Mouse (Mus musculus) heart, adult 9 months (tissue): ENCODE measurements around the gene Rbfox3.

Experiments
- DNase-seq, 2 experiments: peaks; one replicate each; pipeline ENCODE4 v3.0.0; 2022; ENCODE audit warnings: low spot score in 2 of 2

Rbfox3 gene

DNA sequence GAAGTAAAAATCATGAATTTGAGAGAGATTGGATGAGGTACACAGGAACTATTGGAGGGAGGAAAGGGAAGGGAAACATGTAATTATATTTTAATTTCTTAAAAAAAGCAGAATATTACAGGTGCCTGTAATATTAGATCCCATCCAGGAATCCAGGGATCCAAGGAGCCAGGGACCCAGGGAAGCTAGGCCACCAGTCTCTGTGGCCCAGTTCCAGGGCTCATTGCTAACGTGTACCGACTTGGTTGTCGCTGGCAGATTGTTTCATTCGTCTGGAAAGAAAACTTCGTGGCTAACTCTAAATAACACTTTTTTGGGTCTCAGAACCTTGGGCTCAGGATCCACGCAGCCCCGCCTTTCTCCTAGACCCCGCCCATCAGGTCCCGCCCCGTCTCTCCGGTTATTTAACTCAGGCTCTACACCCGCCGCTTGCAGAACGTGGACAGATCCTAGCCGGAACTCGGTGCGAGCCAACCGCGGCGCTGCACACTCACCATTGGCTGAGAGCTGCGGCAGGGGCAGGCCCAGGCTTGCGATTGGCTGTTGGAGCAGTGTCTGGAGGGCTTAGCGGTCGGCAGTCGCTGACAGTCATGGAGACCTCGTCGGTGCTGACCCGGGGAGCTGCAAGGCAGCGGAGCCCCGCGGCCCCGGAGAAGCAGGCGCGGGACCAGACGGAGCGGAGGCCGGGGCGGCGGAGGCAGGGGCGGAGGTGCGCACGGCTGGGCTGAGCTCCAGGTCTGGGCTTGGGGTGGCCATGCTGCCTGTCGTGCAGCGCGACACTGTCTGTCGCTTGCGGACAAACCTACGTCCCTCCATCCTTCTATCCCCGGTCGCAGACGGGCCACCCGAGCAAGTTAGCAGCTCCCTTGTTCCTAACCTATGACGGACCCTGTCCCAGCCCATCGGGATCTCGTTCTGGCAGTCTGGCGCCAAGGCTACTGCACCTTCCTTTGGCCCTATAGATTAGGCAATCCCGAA lies 434.7 kb downstream of the Rbfox3 start, which contains the start of gene Engase:
TSS of gene Engase (plus strand) at position 434 of the 978 bp plus-strand sequence.
- DNase-seq, result peak; percentile 98

DNA sequence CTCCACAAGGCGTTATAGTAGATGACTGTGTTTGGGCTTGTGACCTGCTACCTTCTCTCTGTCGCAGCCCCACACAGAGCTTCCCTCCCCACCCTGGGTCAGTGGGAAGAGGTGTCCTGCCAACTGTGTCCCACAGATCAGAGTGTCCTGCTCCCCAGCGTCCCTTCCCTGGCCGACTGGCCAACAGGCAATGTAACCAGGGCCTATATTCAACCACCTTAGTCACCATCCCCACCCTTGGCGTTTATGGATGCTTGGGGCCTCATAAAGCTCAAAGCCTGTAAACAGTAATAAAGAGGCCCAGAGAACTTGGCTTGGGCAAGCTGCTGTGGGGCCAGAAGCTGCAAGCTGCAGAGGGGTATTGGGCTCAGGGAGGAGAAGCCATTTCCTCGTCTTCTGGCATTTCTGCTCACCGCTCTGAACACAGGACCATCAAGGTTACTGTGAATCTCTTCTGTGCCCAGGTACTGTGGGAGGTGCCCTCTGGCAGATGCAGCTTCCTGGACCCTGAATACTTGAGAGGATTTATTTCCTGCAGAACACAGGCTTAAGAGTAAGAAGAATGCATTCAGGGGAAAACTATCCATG lies 435.8 kb downstream of the Rbfox3 start:
- DNase-seq, result no peak

DNA sequence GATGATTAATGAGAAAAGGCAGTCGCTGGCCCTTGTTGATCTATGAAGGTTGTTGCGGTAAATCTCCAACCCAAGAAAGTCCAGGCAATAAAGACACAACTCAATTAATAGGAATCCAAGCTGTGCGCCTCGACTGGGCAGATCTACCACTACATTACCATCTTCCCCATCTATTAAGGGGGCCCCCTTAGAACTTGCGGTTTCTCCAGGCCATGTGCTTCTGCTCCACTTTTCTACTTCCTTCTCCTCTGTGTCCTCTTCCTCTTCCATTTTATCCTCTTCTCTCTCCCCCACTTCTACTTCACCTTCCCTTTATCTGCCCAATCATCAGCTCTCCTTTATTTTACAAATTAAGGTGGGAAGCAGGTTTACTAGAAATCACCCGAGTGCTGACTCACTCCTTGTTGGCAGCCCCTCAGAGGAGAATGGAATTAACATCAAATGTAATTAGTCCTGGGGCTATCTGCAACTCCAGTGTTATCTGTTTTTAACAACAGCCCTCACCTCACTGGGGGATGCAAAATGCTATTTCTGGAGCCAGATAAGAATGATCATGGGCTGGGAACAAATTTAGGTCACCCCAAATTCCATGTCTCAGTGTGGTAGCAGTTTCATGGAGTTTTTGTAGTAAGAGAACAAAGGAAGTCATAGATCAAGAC lies 437.4 kb downstream of the Rbfox3 start:
- DNase-seq, result no peak

DNA sequence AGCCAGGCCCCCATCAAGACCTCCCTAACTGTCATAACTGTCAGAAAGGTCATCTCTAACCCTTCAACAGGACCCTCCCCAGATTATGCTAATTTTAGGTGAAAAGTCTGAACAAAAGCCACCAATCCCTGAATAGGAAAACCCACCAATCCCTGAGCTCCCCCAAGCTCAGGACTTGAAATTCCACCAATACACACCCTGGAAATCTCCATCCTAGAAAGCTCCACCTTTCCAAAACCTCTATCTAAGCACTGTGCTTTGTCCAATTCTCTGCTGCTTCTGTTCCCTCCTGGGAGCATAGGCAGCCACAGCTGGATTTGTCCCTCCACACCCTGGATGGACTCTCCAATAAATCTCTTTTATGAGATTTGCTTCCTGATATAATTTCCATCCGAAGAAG lies 438.2 kb downstream of the Rbfox3 start:
- DNase-seq, result no peak

DNA sequence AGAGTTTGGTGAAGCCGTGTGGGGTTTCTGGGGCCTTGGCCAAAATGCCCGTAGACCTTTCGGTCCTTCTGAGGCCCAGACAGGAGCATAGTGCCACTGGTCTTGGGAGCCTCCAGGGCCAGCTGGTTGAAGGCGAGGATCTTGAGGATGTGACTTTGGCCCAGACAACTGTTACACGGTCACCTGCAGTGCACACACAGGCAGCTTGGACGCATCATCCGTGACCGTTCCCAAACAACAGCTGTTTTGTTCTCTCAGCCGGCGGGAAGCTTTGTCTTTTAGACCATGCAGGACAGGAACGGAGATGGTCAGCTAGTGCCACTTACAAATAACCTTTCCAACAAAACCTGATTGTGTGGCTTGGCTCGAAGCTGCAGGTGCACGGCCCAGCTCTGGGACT lies 439.7 kb downstream of the Rbfox3 start:
- no peak for DNase-seq

DNA sequence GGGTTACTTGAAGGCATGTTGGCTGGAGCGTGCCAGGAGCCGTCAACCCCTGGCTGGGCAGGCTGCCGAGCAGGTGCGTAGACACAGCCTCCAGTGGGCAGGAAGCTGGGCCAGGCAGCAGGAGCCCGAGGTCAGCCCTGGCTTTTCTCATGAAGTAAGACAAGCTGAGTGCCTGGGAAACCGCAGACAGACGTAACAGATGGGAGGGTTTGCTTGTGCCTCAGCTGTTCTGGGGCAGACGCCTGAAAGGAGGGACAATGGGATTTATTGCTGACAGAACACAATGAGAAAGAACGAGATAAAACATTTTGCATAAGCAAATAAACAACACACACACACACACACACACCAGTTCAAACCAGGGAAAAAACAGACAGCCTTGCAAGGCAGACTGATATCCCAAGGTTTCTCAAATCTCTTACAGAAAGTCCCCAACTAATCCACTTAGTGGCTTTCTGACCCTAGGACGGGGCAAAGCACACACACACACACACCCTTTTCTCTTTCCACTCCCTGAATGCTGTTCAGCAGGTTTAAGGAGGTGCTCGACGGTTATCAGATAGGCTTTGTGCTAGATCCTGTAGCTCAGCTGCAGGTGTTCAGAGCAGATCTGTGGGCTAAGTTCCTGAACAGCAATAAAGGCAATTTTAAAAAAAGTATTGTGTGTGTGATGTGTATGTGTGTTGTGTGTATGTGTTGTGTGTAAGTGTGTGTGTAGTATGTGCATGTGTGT lies 441.0 kb downstream of the Rbfox3 start:
- DNase-seq, result no peak

DNA sequence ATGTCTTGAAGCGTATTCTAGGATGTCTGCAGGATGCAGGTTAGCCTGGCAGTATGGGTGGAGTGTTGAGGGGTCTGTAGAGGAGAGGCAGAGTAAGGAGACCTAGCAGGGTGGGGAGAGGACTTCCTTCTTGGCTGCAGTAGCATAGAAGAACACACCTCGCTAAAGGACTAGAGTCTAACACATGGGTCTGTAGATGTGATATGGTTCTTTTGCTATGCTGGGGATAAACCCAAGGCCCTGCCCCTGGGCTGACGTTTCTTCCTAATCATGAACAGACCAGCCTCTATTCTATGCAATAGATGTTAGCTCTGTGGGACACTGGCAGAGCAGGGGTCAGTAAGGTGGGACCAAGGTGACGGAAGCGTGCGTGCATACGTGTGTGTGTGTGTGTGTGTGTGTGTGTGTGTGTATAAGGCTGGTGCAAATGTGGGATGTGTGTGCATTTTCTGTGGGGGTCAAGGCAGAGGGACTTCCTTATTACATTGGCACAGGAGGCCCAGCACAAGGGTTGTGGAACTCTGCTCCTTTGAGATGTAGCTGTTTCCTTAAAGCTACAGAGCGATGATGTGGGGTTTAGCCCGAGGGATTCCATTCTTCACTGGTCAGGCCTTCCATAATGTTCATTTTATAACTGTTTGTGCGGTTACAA lies 441.8 kb downstream of the Rbfox3 start:
- DNase-seq, result no peak

DNA sequence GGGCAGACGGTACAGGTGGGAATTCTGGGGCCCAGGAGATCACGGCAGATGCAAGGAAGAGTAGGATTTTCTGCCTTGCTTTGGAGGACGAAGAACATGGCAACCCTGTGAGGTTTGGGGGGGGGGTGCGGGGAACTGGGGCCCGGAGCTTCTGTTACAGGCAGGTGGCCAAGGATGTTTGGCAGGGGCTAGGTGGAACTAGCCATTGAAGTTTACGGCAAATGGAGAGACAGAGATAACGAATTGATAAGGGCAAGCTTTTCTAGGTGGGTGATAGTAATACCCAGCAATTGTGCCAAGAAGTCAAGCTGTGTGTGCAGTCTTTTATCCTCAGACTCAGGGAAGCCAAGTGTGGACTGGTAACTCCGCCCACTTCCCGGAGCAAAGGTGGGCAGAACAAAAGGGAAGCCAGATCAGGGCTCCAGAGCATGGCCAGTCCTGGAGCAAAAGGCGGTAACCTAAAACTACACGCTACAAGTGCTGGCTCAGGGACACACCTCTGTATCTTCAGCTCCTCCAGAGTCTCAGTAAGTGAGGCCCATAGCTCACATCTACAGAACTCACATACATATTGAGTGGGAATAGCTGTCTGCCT lies 443.9 kb downstream of the Rbfox3 start:
- no peak for DNase-seq

DNA sequence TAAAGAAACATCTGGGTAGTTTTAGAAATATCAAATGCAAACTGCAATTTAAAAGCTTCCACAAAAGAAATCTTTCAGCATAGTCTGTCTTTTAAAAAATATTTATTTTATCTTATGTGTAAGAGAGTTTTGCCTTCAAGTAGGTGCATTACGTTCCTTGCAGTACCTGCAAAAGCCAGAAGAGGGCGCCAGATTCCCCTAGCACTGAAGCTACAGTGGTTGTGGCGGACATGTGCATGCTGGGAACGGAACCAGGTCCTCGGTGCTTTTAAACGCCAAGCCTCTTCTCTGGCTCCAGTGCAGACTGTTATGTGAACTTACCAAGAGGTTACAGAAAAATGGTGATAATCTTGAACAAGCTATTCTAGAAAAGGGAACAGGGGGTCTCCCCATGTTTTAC lies 451.1 kb downstream of the Rbfox3 start:
- DNase-seq, result no peak

DNA sequence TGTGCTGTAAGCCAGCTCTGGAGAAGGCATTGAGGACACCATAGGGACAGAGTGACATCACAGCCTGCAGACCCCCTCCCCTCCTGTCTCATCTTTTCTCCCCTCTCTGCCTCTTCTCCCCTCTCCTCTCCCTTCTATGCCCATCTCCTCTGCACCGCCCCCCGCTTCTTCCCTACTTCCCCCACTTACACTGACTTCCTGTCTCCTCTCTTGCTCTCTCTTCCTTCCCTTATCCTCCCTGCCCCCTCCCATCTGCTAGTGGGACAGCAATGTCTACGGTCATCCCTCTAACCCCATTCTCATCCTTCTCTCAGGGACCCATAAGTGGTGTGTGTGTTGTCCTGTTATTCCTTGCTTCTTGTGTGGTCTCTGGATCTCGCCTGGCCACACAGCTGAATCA lies 451.9 kb downstream of the Rbfox3 start:
- no peak for DNase-seq

DNA sequence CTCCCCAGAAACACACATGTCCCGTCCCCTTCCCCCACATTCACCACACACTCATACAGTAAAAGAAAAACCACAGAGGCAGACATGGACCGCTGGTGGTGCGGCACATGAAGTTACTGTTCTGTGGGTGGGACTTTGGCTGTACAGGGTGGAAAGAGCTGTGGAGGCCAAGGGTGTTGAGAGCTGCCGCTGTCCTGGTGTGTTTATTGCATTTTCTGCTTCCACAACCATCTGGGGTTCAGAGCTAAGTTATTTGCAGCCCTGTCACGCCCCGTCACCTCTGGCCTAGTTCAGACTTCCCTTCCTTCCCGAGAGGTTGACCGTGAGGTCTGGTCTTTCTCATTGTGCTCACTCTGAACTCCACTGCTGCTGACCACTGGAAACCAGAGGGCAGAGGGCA lies 452.3 kb downstream of the Rbfox3 start:
- DNase-seq, result peak; percentile 74 to 86

DNA sequence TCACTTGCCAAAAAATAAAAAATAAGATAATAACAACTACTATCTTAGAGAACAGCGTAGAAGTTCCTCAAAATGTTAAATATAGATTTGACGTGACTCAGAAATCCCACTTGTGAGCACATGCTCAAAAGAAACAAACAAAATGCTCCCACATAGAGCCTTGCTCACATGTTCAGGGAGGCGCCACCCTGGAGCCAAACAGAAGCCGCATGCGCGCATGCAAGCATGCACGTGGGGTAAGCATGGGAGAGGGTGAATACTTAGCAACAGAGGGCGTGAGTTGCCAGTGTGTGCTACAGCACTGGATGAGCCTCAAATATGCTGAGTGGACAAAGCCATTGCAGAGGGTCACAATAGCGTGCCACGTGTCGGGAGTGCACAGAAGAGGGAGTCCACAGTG lies 454.5 kb downstream of the Rbfox3 start:
- DNase-seq, result peak; percentile 52 to 84

DNA sequence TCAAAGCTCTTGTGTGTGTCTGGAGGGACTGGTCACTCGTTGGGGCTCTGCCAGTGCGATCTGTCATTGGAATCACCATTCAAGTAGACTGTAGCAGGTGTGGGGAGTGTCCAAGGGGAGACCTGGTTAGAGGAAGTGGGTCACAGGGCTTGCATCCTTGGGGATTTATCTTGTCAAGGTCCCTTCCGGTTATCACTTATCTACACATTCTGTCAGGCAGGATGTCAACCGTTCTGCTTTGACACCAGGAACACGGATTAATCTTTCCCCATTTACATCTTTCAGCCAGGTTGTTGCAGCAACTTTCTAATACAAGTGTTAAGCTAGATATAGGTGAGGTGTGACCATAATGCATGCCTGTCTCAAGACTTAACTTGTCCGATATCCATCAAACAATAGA lies 455.6 kb downstream of the Rbfox3 start:
- DNase-seq, result no peak

DNA sequence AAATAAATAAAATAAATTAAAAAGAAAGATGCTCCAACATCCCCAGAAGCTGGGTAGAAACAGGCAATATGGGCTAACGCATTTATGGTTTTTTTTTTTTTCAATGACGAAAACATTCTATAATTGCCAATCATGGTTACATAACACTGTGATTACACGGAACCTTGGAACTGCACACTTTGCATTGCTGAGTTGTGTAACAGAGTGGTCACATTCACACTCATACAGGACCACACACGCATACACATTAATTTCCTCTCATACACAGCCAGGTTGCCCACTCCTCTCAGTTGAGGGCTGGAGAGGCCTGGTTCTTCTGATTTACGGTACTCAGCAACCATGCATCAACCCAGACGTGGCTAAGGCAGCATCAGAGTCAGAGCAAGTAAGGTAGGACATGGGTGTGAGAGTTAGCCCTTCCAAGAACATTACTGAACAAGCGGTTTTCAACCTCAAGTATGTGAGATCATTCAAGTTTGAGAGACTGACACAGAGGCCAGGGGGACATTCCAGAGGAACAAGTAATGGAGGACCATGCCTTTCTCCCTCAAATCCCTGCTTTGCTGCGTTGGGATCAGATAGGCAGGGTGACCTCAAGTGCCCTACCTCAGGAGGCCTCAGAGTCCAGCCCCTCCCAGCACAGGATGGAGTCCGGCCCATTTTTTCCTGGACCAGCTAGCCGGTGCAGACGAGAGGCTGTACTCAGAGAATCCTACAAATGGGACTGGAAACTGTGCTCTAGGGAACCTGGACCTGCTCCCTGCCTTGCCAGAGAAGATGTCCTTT lies 457.3 kb downstream of the Rbfox3 start:
- peak; percentile 56 to 71 for DNase-seq

DNA sequence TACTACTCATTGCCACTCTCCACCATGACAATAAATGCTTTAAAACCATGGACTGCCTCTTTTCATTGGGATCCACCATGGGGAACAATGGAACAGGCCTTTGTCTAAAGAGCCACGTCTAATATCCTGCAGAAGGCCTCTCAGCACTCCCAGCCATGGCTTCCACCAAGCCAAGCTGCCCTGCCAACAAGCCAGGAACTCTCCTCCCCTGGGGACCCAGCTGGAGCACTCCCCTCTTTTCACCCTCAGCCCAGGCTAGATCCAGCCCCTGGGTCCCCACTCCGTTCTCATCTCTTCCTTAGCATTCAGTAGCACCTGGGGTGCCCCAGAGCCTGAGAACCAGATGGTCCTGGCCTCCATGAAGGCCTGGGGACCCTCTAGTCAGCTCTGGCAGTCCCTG lies 458.4 kb downstream of the Rbfox3 start:
- no peak for DNase-seq

DNA sequence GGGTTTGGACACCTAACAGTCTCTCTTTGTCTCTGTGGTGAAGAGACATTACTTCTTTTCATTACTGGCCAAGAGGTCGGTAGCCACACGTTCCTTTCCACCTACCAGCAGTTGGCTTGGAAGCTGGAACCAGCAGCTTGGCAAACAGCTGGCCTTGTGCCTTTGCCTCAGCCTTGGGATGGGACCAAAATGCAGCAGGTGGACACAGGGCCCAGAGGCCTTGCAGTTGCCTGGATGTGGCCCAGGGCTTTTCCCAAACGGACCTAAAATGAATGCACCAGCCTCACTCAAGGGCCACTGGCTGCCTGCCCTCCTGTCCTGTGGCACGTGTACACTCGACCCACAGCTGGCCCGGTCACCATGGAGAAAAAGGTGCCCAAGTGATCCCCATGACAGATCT lies 460.2 kb downstream of the Rbfox3 start:
- DNase-seq, result no peak

DNA sequence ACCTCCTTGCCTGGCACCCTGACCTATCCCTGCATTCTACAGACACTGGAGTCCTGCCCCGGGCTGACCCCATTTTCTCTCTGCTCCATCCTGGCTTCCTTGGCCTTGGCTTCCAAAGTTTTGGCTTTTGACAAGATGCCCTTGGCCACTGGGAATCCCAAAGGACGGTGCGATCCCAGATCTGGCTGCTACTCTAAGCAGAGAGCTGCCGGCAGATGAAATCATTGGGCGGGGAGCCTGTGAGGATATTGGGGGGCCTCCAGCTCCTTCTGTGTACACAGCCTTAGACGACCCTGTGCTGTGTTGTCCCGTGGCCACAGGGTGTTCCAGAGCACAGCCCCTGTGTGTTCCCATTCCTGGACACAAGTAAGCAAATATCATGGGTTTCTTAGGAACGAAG lies 463.0 kb downstream of the Rbfox3 start:
- DNase-seq, result peak; percentile 82 to 84

DNA sequence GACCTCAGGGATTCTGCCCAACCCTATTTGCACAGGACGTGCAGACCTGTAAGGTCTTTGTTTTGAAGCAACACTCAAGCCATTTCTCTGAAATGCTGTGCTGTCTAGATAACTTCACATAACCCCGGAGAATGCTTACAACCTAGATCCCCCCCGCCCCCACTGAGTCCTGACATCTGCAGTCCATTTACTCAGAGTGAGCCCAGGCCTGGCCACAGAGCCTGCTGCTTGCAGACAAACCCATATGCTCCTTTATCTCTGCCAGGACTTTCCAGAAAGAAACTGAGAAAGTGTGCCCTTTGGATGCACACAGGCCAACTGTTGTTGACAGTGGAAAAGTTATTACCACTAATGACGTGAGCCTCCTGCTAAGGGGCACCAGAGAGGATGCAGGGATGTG lies 464.1 kb downstream of the Rbfox3 start:
- DNase-seq, result no peak

DNA sequence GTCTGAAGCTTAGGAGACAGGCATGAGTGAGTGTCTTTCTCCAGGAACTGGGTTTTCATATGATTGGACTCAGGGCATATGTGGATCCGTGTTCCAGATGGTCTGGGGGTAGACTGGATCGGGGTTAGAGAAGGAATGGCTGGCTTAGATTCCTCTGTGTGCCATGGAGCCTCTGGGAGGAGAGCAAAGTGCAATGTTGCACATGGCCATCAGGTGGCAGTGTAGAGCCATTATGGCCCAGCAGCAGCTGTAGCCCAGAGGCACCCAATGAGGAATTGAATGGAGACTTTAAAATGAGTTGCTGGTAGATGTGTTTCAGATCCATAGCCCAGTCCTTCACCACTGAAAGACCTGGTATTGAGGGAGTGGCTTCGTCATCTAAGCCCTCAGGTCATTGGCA lies 465.6 kb downstream of the Rbfox3 start:
- peak in 1 of 2 experiments; percentile 62 for DNase-seq
